Comparison of ENCODE assay signal across 17 mouse cellular contexts in genomic region chr17:85148348-85148747, GRCm38 (mm10).
"Had no signal": no experiment of that assay in that cellular context is flagged by ENCODE, and none has a peak within 500 bp of the region (broad histone marks: within the 10 kb centered on the region; RNA-seq: fewer than 3 reads in every experiment).

No protein-coding gene starts in this region.

- H3K9ac ChIP-seq: lung, embryonic 14.5 days; midbrain, embryonic 12.5 days; neural tube, embryonic 13.5 days; neural tube, embryonic 15.5 days had no signal

- H3K36me3 ChIP-seq: midbrain, embryonic 12.5 days; neural tube, embryonic 13.5 days; neural tube, embryonic 15.5 days had no signal

- H3K27ac ChIP-seq: midbrain, embryonic 12.5 days; neural tube, embryonic 13.5 days had no signal

- DNase-seq: lung, adult 18-20 months; lung, embryonic 14.5 days; lung, postnatal 10 days; lung, postnatal 4 days; midbrain, embryonic 14.5 days; retina, postnatal 1 day; right cerebral cortex, adult 18-20 months; right cerebral cortex, postnatal 25 days; right cerebral cortex, postnatal 4 days; spleen, adult 18-20 months; thymus, adult 18-20 months; thymus, postnatal 14 days; thymus, postnatal 36 days had no signal

- H3K4me3 ChIP-seq: midbrain, embryonic 12.5 days; myocyte; neural tube, embryonic 13.5 days; neural tube, embryonic 15.5 days had no signal

- H3K27me3 ChIP-seq: midbrain, embryonic 12.5 days; neural tube, embryonic 13.5 days; neural tube, embryonic 15.5 days had no signal

- H3K9me3 ChIP-seq: midbrain, embryonic 12.5 days; neural tube, embryonic 13.5 days; neural tube, embryonic 15.5 days had no signal

- H3K4me2 ChIP-seq: lung, embryonic 14.5 days; midbrain, embryonic 12.5 days; neural tube, embryonic 13.5 days; neural tube, embryonic 15.5 days had no signal
